Mouse (Mus musculus) effector memory CD4-positive, alpha-beta T cell, adult 5 months (primary cell): Measurements from ENCODE around the gene Mturn. TPM values are rescaled to one million over a fixed set of nuclear protein-coding genes. Genes with fewer than 3 reads are reported as not detected.

ENCODE experiments used
- polyA plus RNA-seq: library from polyadenylated mRNA; unstranded; fragments of 100-300 nt; shearing (Covaris generic); gene quantifications from one replicate; pipeline ENCODE4 v1.2.1, GENCODE M21; 2017

Gene Mturn
- 13.4 TPM for polyA plus RNA-seq

DNA sequence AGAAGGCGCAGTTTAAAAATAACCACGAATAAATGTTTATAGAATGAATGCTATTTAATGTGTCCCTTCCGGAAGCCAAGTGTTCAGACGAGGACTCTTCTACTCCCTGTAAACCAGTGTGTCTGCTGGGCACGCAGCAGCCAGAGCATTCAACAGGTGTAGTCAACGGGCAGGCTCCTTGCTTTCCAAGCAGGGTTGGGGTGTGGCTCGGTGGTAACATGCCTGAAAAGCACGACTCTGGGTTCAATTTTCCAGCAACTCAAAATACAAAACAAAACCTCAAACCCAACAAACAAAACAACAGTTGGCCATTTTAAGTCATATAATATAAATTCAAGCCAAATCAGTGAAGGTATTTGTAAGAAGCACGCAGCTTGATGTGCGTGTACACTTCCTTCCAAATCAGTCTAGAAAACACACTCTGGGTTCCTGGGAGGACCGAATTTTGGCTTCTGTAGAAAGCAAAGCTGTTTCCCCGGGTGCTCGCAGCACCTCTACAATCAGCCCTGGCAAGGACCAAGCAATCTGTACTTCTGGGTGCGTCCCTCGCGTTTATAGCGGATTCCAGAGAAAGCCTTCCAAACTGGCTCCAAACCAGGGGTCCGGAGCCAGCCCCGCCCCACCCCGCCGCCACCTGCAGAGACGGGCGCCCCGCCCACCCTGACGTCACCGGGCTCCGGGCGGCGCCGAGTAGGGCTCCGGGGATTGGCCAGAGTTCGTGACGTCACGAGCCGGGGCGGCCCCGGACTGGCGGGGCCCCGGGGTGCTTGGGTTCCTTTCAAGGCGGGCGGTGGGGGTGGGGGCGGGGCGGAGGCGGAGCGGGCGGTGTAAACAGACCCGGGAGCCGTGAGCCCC is at the start of gene Mturn:
Gene Mturn (plus strand): TSS at position 734 of the 855 bp plus-strand sequence.

Other genes with a start within 250 kb of the Mturn start
- gene Scrn1, start 115.1 kb upstream of the Mturn start, polyA plus RNA-seq = not detected
- gene Plekha8, start 86.5 kb upstream of the Mturn start, polyA plus RNA-seq = 7.9 TPM
- gene Fkbp14, start 84.3 kb upstream of the Mturn start, polyA plus RNA-seq = not detected
- gene Znrf2, start 135.3 kb downstream of the Mturn start, polyA plus RNA-seq = 141 TPM